Mouse (Mus musculus) olfactory bulb, adult 2 months (tissue): ENCODE measurements around the gene Tpx2.

Experiments
- CTCF ChIP-seq: fragments of 200-500 bp; IDR thresholded peaks from 2 replicates; pipeline ENCODE4 v1.5.1; 2012; ENCODE audit warnings: low read depth, mild to moderate bottlenecking, low read length, moderate library complexity; ENCODE audit not compliant: insufficient read depth
- POLR2A ChIP-seq: fragments of 200-500 bp; IDR thresholded peaks from 2 replicates; pipeline ENCODE4 v1.6.1; 2012; ENCODE audit warnings: mild to moderate bottlenecking, low read depth, low read length, moderate library complexity; ENCODE audit not compliant: insufficient read depth

DNA sequence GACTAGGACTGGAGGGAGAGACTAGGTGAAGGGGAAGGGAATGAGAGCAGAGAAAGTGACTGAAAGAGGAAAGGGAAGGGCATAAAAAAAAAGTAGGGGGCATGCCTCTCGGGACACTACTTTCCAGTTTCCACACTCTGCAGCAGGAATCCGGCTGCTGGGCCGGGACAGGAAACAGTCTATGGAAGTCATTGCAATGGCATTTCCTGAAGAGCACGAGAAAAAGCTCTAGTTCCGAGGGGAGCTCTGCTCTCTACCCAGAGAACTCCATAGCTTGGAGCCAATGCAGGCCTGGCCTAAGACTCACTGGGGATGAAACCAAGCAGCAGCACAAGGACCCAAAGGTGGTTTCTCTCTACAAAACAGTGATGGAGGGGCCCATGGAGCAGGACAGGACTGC lies 26.7 kb upstream of the Tpx2 start:
- no peak for TF ChIP-seq CTCF
- no peak for TF ChIP-seq POLR2A
